Comparison of ENCODE assay signal across 28 mouse cellular contexts in the genomic region with DNA sequence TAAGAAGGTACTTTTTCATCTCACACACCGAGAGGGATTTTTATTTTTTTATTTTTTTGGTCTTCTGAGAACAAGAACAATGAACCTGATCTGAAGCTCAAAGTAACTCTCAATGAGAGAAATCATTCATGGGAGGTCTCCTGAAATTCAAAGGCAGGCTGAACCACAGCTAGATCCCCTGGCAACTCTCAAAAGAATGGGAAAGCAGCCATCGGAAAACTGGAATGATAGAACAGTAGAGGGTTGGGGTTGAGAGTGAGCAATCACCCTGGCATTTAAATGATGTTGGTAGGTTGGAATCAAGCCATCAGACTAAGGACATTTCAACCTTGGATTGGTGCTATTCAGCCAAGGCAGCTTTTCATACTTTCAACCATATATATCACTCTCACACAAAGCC.
DNase-seq lines count a peak whose midpoint lies in the region; ATAC-seq and TF ChIP-seq lines count a peak whose summit lies in the region.
"Had no signal": no experiment of that assay in that cellular context is flagged by ENCODE, and none has a peak within 500 bp of the region (broad histone marks: within the 10 kb centered on the region; RNA-seq: fewer than 3 reads in every experiment).

No protein-coding gene starts in this region.

- no peaks in the 10 kb centered on the region for H3K36me3 ChIP-seq in hindbrain, postnatal 0 days (ENCODE audit: insufficient read depth, low read length)
- no peaks in the 10 kb centered on the region for H3K36me3 ChIP-seq in hindbrain, embryonic 10.5 days
- H3K36me3 ChIP-seq in stomach, postnatal 0 days (ENCODE audit: control insufficient read depth, insufficient read depth, low read length), result no peaks in the 10 kb centered on the region
- H3K36me3 ChIP-seq: embryonic facial prominence, embryonic 13.5 days; forebrain, embryonic 12.5 days; heart, embryonic 12.5 days; hindbrain, embryonic 15.5 days; limb, embryonic 12.5 days; lung, embryonic 15.5 days; midbrain, embryonic 10.5 days; neural tube, embryonic 13.5 days; stomach, embryonic 15.5 days had no signal

- in situ Hi-C loops in Patski (cut with MboI; ENCODE audit: low pct_unique_long_range_greater_than_20kb), result no loop called here

- TF ChIP-seq CTCF in hindbrain, postnatal 0 days (IDR thresholded peaks at IDR 0.05; ENCODE audit: low read depth), result no peak
- TF ChIP-seq CTCF in Patski (IDR thresholded peaks at IDR 0.05), result no peak
- TF ChIP-seq CTCF in stomach, postnatal 0 days (IDR thresholded peaks at IDR 0.05; ENCODE audit: low read depth), result no peak

- CTCF ChIA-PET in Patski (lab: Charles Lee), result interaction anchor here (0.7 to 1.3 kb wide), 2 partner anchors 8 to 12 kb away, joined by 3 read pairs; no protein-coding TSS in a partner anchor

- no peak for ATAC-seq in hindbrain, postnatal 0 days
- peak; percentile 31 for ATAC-seq in Patski
- ATAC-seq in stomach, postnatal 0 days (ENCODE audit: low FRiP score, low TSS enrichment), result no peak
- ATAC-seq: midbrain, embryonic 16.5 days had no signal

- no peaks in the 10 kb centered on the region for H3K9me3 ChIP-seq in hindbrain, postnatal 0 days (ENCODE audit: low read length)
- no peaks in the 10 kb centered on the region for H3K9me3 ChIP-seq in hindbrain, embryonic 10.5 days
- no peaks in the 10 kb centered on the region for H3K9me3 ChIP-seq in stomach, postnatal 0 days (ENCODE audit: control insufficient read depth, low read length)
- H3K9me3 ChIP-seq: embryonic facial prominence, embryonic 13.5 days; forebrain, embryonic 12.5 days; heart, embryonic 12.5 days; hindbrain, embryonic 15.5 days; limb, embryonic 12.5 days; lung, embryonic 15.5 days; midbrain, embryonic 10.5 days; neural tube, embryonic 13.5 days; stomach, embryonic 15.5 days had no signal

- no peak overlapping the region for H3K4me3 ChIP-seq in hindbrain, postnatal 0 days (ENCODE audit: low read length)
- no peak overlapping the region for H3K4me3 ChIP-seq in hindbrain, embryonic 10.5 days
- H3K4me3 ChIP-seq in stomach, postnatal 0 days (ENCODE audit: low read depth, low read length), result no peak overlapping the region
- H3K4me3 ChIP-seq: embryonic facial prominence, embryonic 13.5 days; forebrain, embryonic 12.5 days; heart, embryonic 12.5 days; hindbrain, embryonic 15.5 days; limb, embryonic 12.5 days; lung, embryonic 15.5 days; midbrain, embryonic 10.5 days; myocyte; neural tube, embryonic 13.5 days; stomach, embryonic 15.5 days had no signal

- TF ChIP-seq EP300 in stomach, postnatal 0 days (optimal IDR thresholded peaks at IDR 0.05), result no peak

- H3K27me3 ChIP-seq in hindbrain, postnatal 0 days (ENCODE audit: insufficient read depth, low read length), result no peaks in the 10 kb centered on the region
- no peaks in the 10 kb centered on the region for H3K27me3 ChIP-seq in hindbrain, embryonic 10.5 days (ENCODE audit: insufficient read depth, poor library complexity, severe bottlenecking)
- no peaks in the 10 kb centered on the region for H3K27me3 ChIP-seq in Patski
- no peaks in the 10 kb centered on the region for H3K27me3 ChIP-seq in stomach, postnatal 0 days (ENCODE audit: control insufficient read depth, insufficient read depth, low read length)
- H3K27me3 ChIP-seq: CH12.LX; embryonic facial prominence, embryonic 13.5 days; forebrain, embryonic 12.5 days; heart, embryonic 12.5 days; hindbrain, embryonic 15.5 days; limb, embryonic 12.5 days; lung, embryonic 15.5 days; neural tube, embryonic 13.5 days; stomach, embryonic 15.5 days had no signal

- 52% methylated on average over 2 of the region's 2 CpGs for WGBS in hindbrain, postnatal 0 days
- 86% methylated on average over 2 of the region's 2 CpGs for WGBS in hindbrain, embryonic 10.5 days
- 72% methylated on average over 2 of the region's 2 CpGs for whole genome bisulfite sequencing in stomach, postnatal 0 days

- no peak overlapping the region for H3K9ac ChIP-seq in hindbrain, postnatal 0 days (replicated peaks; ENCODE audit: low read length)
- no peak overlapping the region for H3K9ac ChIP-seq in stomach, postnatal 0 days (ENCODE audit: low read length)
- H3K9ac ChIP-seq: embryonic facial prominence, embryonic 13.5 days; forebrain, embryonic 12.5 days; heart, embryonic 12.5 days; hindbrain, embryonic 15.5 days; limb, embryonic 12.5 days; lung, embryonic 15.5 days; neural tube, embryonic 13.5 days; stomach, embryonic 15.5 days had no signal

- H3K4me2 ChIP-seq in hindbrain, postnatal 0 days (ENCODE audit: low read depth, low read length), result no peak overlapping the region
- H3K4me2 ChIP-seq in stomach, postnatal 0 days (replicated peaks; ENCODE audit: low read depth), result no peak overlapping the region
- H3K4me2 ChIP-seq: embryonic facial prominence, embryonic 13.5 days; forebrain, embryonic 12.5 days; heart, embryonic 12.5 days; hindbrain, embryonic 15.5 days; limb, embryonic 12.5 days; lung, embryonic 15.5 days; neural tube, embryonic 13.5 days; stomach, embryonic 15.5 days had no signal

- DNase-seq in adrenal gland, adult (ENCODE audit: inconsistent age in 2 of 2, low spot score in 1 of 2), result peak; percentile 20 to 75
- DNase-seq in adrenal gland, postnatal 4 days (ENCODE audit: low spot score in 2 of 2), result no peak
- peak; percentile 17 for DNase-seq in hindbrain, postnatal 0 days (ENCODE audit: low spot score)
- no peak for DNase-seq in hindbrain, embryonic 10.5 days (ENCODE audit: low spot score)
- DNase-seq in Patski (ENCODE audit: low read depth, low spot score), result peak; percentile 7
- peak; percentile 1 for DNase-seq in adrenal gland, postnatal 25 days
- DNase-seq in neural tube, embryonic 10.5 days (ENCODE audit: extremely low spot score, low spot score), result no peak
- DNase-seq in stomach, postnatal 0 days (ENCODE audit: low spot score), result no peak
- DNase-seq: cerebellum, adult 11 months; cerebellum, adult 9-11 months; gastrocnemius, postnatal 36 days; heart, adult 18-20 months; kidney, adult 9 months; kidney, postnatal 10 days; right cerebral cortex, postnatal 25 days; thymus, postnatal 14 days had no signal

- POLR2A ChIA-PET in Patski (lab: Charles Lee), result interaction anchor here (0.6 kb wide), 1 partner anchor 253 kb away, joined by 3 read pairs; no protein-coding TSS in a partner anchor

- no peak overlapping the region for H3K27ac ChIP-seq in hindbrain, postnatal 0 days
- H3K27ac ChIP-seq in hindbrain, embryonic 10.5 days, result no peak overlapping the region
- H3K27ac ChIP-seq in stomach, postnatal 0 days (replicated peaks), result no peak overlapping the region
- H3K27ac ChIP-seq: embryonic facial prominence, embryonic 13.5 days; forebrain, embryonic 12.5 days; hindbrain, embryonic 15.5 days; limb, embryonic 12.5 days; lung, embryonic 15.5 days; midbrain, embryonic 10.5 days; neural tube, embryonic 13.5 days; stomach, embryonic 15.5 days had no signal

- H3K4me1 ChIP-seq in hindbrain, postnatal 0 days (ENCODE audit: insufficient read depth, low read length), result no peaks in the 10 kb centered on the region
- H3K4me1 ChIP-seq in hindbrain, embryonic 10.5 days (replicated peaks), result no peaks in the 10 kb centered on the region
- H3K4me1 ChIP-seq in stomach, postnatal 0 days (replicated peaks; ENCODE audit: control insufficient read depth, insufficient read depth), result no peaks in the 10 kb centered on the region
- H3K4me1 ChIP-seq: embryonic facial prominence, embryonic 13.5 days; forebrain, embryonic 12.5 days; heart, embryonic 12.5 days; hindbrain, embryonic 15.5 days; limb, embryonic 12.5 days; lung, embryonic 15.5 days; midbrain, embryonic 10.5 days; neural tube, embryonic 13.5 days; stomach, embryonic 15.5 days had no signal

Comparison
In these comparisons a context has a peak if more than half of its experiments do, and no peak if none do; other contexts are left out.
1. DNase-seq: peak in adrenal gland, adult (2 of 2), hindbrain, postnatal 0 days (single experiment), Patski (single experiment) and adrenal gland, postnatal 25 days (single experiment); none in adrenal gland, postnatal 4 days (0 of 2), hindbrain, embryonic 10.5 days (single experiment), neural tube, embryonic 10.5 days (single experiment) and stomach, postnatal 0 days (single experiment).